Mouse (Mus musculus) thymus, postnatal 14 days (tissue): Measurements from ENCODE around the gene Trip6.

ENCODE experiments used
- DNase-seq: peaks from one replicate; pipeline ENCODE4 v3.0.0; 2021

Gene Trip6

DNA sequence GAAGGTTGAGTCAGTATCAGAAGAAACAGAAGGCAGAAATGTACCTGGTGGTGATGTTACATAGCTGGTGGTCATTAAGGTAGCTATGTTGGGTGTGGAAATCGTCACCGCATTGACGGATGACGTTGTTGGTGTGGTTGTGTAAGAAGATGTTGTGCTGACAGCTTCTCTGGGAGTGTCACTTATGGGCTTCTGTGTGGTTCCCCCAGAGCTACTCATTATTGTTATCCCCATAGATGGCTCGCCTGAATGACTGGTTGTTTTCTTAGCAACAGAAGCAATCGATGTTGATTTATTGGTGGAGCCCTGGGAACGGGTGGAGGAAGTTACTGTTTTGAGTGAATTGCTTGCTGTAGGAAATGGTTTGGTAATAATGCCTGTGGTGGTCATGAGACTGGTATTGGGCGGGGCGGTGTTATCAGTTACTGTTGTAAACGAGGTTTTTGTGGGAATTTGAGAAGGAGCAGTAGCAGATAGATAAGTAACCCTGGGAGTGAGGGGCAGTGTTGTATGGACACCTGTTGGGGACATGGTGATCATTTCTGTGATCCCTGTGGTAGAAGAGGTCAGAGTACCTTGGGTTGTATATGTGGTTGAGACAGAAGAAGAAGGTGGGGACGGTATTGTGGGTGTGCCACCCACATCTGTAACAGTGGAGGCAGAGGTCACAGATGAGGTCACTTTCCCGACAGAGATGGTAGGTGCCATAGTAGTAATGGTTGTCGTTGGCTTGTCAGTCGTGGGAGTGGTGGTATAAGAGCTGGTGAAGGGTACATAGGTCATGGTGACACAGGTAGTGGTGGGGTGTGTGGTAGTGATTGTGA, 50.1 kb downstream of the Trip6 start:
- DNase-seq, result no peak
